Mouse (Mus musculus): ENCODE results near the gene Supt16. TPM values are rescaled to one million over a fixed set of nuclear protein-coding genes. Genes with fewer than 3 reads are reported as not detected.

The Supt16 gene
- polyA plus RNA-seq, 1 experiment from 2014 or later, result 91.2 TPM

- Histone ChIP-seq H3K4me2 (ENCODE audit: low read depth, low read length) (peak overlapping the region; percentile 96), H3K4me3 (ENCODE audit: low read depth, low read length) (no peak overlapping the region; the same call in 1 of the 2 replicates), H3K27ac (replicated peaks; ENCODE audit: low read depth, low read length) (peak overlapping the region; percentile 70; the same call in 1 of the 2 replicates), H3K27me3 (ENCODE audit: control insufficient read depth, insufficient read depth, low read length) (no peaks in the 10 kb centered on the region), H3K9ac (replicated peaks; ENCODE audit: low read length) (peak overlapping the region; percentile 83), H3K36me3 (replicated peaks; ENCODE audit: control insufficient read depth, insufficient read depth, low read depth, low read length) (no peaks in the 10 kb centered on the region), H3K9me3 (replicated peaks; ENCODE audit: control insufficient read depth, low read length) (no peaks in the 10 kb centered on the region), H3K4me1 (ENCODE audit: control insufficient read depth, insufficient read depth, low read length) (no peaks in the 10 kb centered on the region)
- ATAC-seq (replicated peaks; ENCODE audit: insufficient number of reproducible peaks, low FRiP score, low TSS enrichment, low read depth) (no peak), DNase-seq (ENCODE audit: low spot score) (peak; percentile 33)
- 24% methylated on average over 8 of the region's 8 CpGs for WGBS
Measured at GRCm38 (mm10) chr14:52118456-52118822, 78.8 kb downstream of the Supt16 start.

GRCm38 (mm10) chr14:52117241-52117640 lies 80.0 kb downstream of the Supt16 start:
- no peaks in the 10 kb centered on the region for H3K4me1 ChIP-seq (ENCODE audit: control insufficient read depth, insufficient read depth, low read length)
- no peak overlapping the region for H3K4me3 ChIP-seq (ENCODE audit: low read depth, low read length)
- no peak overlapping the region for H3K27ac ChIP-seq (replicated peaks; ENCODE audit: low read depth, low read length)
- no peak overlapping the region for H3K9ac ChIP-seq (replicated peaks; ENCODE audit: low read length)
- H3K9me3 ChIP-seq (replicated peaks; ENCODE audit: control insufficient read depth, low read length), result no peaks in the 10 kb centered on the region
- no peak overlapping the region for H3K4me2 ChIP-seq (ENCODE audit: low read depth, low read length)
- 90% methylated on average over 5 of the region's 5 CpGs for WGBS
- no peak for ATAC-seq (replicated peaks; ENCODE audit: insufficient number of reproducible peaks, low FRiP score, low TSS enrichment, low read depth)
- no peaks in the 10 kb centered on the region for H3K36me3 ChIP-seq (replicated peaks; ENCODE audit: control insufficient read depth, insufficient read depth, low read depth, low read length)
- no peak for DNase-seq (ENCODE audit: low spot score)
- H3K27me3 ChIP-seq (ENCODE audit: control insufficient read depth, insufficient read depth, low read length), result no peaks in the 10 kb centered on the region

- Histone ChIP-seq H3K27ac (replicated peaks; ENCODE audit: low read depth, low read length) (no peak overlapping the region), H3K9ac (replicated peaks; ENCODE audit: low read length) (no peak overlapping the region), H3K4me1 (ENCODE audit: control insufficient read depth, insufficient read depth, low read length) (no peaks in the 10 kb centered on the region), H3K36me3 (replicated peaks; ENCODE audit: control insufficient read depth, insufficient read depth, low read depth, low read length) (no peaks in the 10 kb centered on the region), H3K27me3 (ENCODE audit: control insufficient read depth, insufficient read depth, low read length) (no peaks in the 10 kb centered on the region), H3K9me3 (replicated peaks; ENCODE audit: control insufficient read depth, low read length) (no peaks in the 10 kb centered on the region), H3K4me3 (ENCODE audit: low read depth, low read length) (no peak overlapping the region), H3K4me2 (ENCODE audit: low read depth, low read length) (no peak overlapping the region)
- ATAC-seq (replicated peaks; ENCODE audit: insufficient number of reproducible peaks, low FRiP score, low TSS enrichment, low read depth), result no peak
- DNase-seq (ENCODE audit: low spot score), result no peak
- WGBS, result 88% methylated on average over 1 of the region's 1 CpGs
Measured at GRCm38 (mm10) chr14:52114101-52114500, 83.1 kb downstream of the Supt16 start.

Other genes with a start within 250 kb of the Supt16 start
- gene Arhgef40, start 212.7 kb downstream of the Supt16 start, polyA plus RNA-seq (2014; fragmentation: Nextera tagmentation; extraction: Ambion mirVana), result 82.6 and 91.9 TPM in 2 replicates
- 0.35 and 1.5 TPM in 2 replicates for gene Tmem253, start 181.8 kb downstream of the Supt16 start, polyA plus RNA-seq (2014; fragmentation: Nextera tagmentation; extraction: Ambion mirVana)
- gene Zfp219, start 176.7 kb downstream of the Supt16 start, polyA plus RNA-seq (2014; fragmentation: Nextera tagmentation; extraction: Ambion mirVana), result 54.7 and 63.2 TPM in 2 replicates
- not detected in 2 replicates for gene Olfr221, start 155.0 kb downstream of the Supt16 start, polyA plus RNA-seq (2014; fragmentation: Nextera tagmentation; extraction: Ambion mirVana)
- gene Hnrnpc, start 93.4 kb downstream of the Supt16 start, polyA plus RNA-seq (2014; fragmentation: Nextera tagmentation; extraction: Ambion mirVana), result 1,003 and 1,066 TPM in 2 replicates
- 86.1 and 97.9 TPM in 2 replicates for gene Rpgrip1, start 86.7 kb downstream of the Supt16 start, polyA plus RNA-seq (2014; fragmentation: Nextera tagmentation; extraction: Ambion mirVana)
- gene Chd8, start 60.4 kb upstream of the Supt16 start, polyA plus RNA-seq (2014; fragmentation: Nextera tagmentation; extraction: Ambion mirVana), result 47.5 and 55.4 TPM in 2 replicates
- gene Tox4, start 81.7 kb upstream of the Supt16 start, polyA plus RNA-seq (2014; fragmentation: Nextera tagmentation; extraction: Ambion mirVana), result 47.7 and 51.5 TPM in 2 replicates
- 26.1 and 26.5 TPM in 2 replicates for gene Rab2b, start 82.1 kb upstream of the Supt16 start, polyA plus RNA-seq (2014; fragmentation: Nextera tagmentation; extraction: Ambion mirVana)
- 49.8 and 50.1 TPM in 2 replicates for gene Mettl3, start 107.7 kb upstream of the Supt16 start, polyA plus RNA-seq (2014; fragmentation: Nextera tagmentation; extraction: Ambion mirVana)
- 39.6 and 40.1 TPM in 2 replicates for gene Sall2, start 131.3 kb upstream of the Supt16 start, polyA plus RNA-seq (2014; fragmentation: Nextera tagmentation; extraction: Ambion mirVana)
- not detected in 2 replicates for gene Olfr1513, start 159.0 kb upstream of the Supt16 start, polyA plus RNA-seq (2014; fragmentation: Nextera tagmentation; extraction: Ambion mirVana)
- 0.29 TPM in 1 of 2 replicates, not detected in the other for gene Olfr1512, start 181.8 kb upstream of the Supt16 start, polyA plus RNA-seq (2014; fragmentation: Nextera tagmentation; extraction: Ambion mirVana)
- not detected in 2 replicates for gene Olfr1511, start 200.0 kb upstream of the Supt16 start, polyA plus RNA-seq (2014; fragmentation: Nextera tagmentation; extraction: Ambion mirVana)
- gene Olfr1510, start 217.0 kb upstream of the Supt16 start, polyA plus RNA-seq (2014; fragmentation: Nextera tagmentation; extraction: Ambion mirVana), result not detected in 2 replicates
- gene Olfr1509, start 245.6 kb upstream of the Supt16 start, polyA plus RNA-seq (2014; fragmentation: Nextera tagmentation; extraction: Ambion mirVana), result not detected in 2 replicates